Mouse (Mus musculus): ENCODE results near the gene Heg1. TPM values are rescaled to one million over a fixed set of nuclear protein-coding genes. Genes with fewer than 3 reads are reported as not detected.

Heg1 gene
- polyA plus RNA-seq, 1 experiment from 2014 or later: 22.9 TPM

DNA sequence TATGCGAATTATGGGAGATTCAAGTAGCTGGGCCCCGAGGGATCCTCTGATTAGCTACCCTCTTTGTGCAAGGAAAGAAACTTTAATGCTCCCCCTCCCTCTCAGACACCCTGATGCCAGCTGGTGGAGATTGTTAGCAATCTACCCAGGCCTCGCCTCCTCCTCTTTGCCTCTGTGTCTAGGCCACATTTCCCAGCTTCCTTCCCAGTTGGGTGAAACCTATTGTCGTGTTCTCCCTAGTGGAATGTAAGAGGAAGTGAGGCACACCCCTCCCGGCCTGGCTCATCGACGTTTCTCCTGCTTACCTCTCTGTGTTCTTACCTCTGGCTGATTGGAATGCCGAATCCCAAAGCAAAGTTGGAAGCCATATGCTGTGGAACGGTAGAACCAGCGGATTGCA, 3.4 kb upstream of the Heg1 start:
- no peaks in the 10 kb centered on the region for H3K27me3 ChIP-seq (ENCODE audit: control insufficient read depth, insufficient read depth, low read length)
- H3K4me3 ChIP-seq (ENCODE audit: low read depth, low read length): no peak overlapping the region
- ATAC-seq (ENCODE audit: insufficient number of reproducible peaks, insufficient read depth, low FRiP score, low read depth): no peak
- no peaks in the 10 kb centered on the region for H3K36me3 ChIP-seq (ENCODE audit: control insufficient read depth, insufficient read depth, low read length)
- no peak overlapping the region for H3K4me2 ChIP-seq (replicated peaks; ENCODE audit: low read depth, low read length)
- H3K4me1 ChIP-seq (ENCODE audit: control insufficient read depth, insufficient read depth, low read length): peaks cover 9% of the 10 kb centered on the region; the same call in 1 of the 2 replicates
- H3K27ac ChIP-seq (ENCODE audit: low read length): no peak overlapping the region
- WGBS: 58% methylated on average over 10 of the region's 10 CpGs
- no peak overlapping the region for H3K9ac ChIP-seq (replicated peaks; ENCODE audit: low read depth, low read length)
- H3K9me3 ChIP-seq (ENCODE audit: control insufficient read depth, low read depth, low read length): no peaks in the 10 kb centered on the region

GRCm38 (mm10) chr16:33681661-33682060, 2.5 kb upstream of the Heg1 start:
- H3K9ac ChIP-seq (replicated peaks; ENCODE audit: low read depth, low read length): no peak overlapping the region
- H3K9me3 ChIP-seq (ENCODE audit: control insufficient read depth, low read depth, low read length): no peaks in the 10 kb centered on the region
- no peak overlapping the region for H3K4me2 ChIP-seq (replicated peaks; ENCODE audit: low read depth, low read length)
- no peak for ATAC-seq (ENCODE audit: insufficient number of reproducible peaks, insufficient read depth, low FRiP score, low read depth)
- no peaks in the 10 kb centered on the region for H3K36me3 ChIP-seq (ENCODE audit: control insufficient read depth, insufficient read depth, low read length)
- peaks cover 11% of the 10 kb centered on the region for H3K4me1 ChIP-seq (ENCODE audit: control insufficient read depth, insufficient read depth, low read length)
- H3K4me3 ChIP-seq (ENCODE audit: low read depth, low read length): no peak overlapping the region
- no peak overlapping the region for H3K27ac ChIP-seq (ENCODE audit: low read length)
- no peaks in the 10 kb centered on the region for H3K27me3 ChIP-seq (ENCODE audit: control insufficient read depth, insufficient read depth, low read length)

- H3K4me1 ChIP-seq (ENCODE audit: control insufficient read depth, insufficient read depth, low read length): peaks cover 15% of the 10 kb centered on the region; the same call in 1 of the 2 replicates
- H3K9ac ChIP-seq (replicated peaks; ENCODE audit: low read depth, low read length): no peak overlapping the region
- H3K27ac ChIP-seq (ENCODE audit: low read length): no peak overlapping the region
- no peak overlapping the region for H3K4me2 ChIP-seq (replicated peaks; ENCODE audit: low read depth, low read length)
- H3K9me3 ChIP-seq (ENCODE audit: control insufficient read depth, low read depth, low read length): no peaks in the 10 kb centered on the region
- no peak overlapping the region for H3K4me3 ChIP-seq (ENCODE audit: low read depth, low read length)
- no peak for ATAC-seq (ENCODE audit: insufficient number of reproducible peaks, insufficient read depth, low FRiP score, low read depth)
- 74% methylated on average over 3 of the region's 3 CpGs for WGBS
- no peaks in the 10 kb centered on the region for H3K36me3 ChIP-seq (ENCODE audit: control insufficient read depth, insufficient read depth, low read length)
- H3K27me3 ChIP-seq (ENCODE audit: control insufficient read depth, insufficient read depth, low read length): no peaks in the 10 kb centered on the region
These were observed 1.5 kb upstream of the Heg1 start for GRCm38 (mm10) chr16:33682651-33683050.

DNA sequence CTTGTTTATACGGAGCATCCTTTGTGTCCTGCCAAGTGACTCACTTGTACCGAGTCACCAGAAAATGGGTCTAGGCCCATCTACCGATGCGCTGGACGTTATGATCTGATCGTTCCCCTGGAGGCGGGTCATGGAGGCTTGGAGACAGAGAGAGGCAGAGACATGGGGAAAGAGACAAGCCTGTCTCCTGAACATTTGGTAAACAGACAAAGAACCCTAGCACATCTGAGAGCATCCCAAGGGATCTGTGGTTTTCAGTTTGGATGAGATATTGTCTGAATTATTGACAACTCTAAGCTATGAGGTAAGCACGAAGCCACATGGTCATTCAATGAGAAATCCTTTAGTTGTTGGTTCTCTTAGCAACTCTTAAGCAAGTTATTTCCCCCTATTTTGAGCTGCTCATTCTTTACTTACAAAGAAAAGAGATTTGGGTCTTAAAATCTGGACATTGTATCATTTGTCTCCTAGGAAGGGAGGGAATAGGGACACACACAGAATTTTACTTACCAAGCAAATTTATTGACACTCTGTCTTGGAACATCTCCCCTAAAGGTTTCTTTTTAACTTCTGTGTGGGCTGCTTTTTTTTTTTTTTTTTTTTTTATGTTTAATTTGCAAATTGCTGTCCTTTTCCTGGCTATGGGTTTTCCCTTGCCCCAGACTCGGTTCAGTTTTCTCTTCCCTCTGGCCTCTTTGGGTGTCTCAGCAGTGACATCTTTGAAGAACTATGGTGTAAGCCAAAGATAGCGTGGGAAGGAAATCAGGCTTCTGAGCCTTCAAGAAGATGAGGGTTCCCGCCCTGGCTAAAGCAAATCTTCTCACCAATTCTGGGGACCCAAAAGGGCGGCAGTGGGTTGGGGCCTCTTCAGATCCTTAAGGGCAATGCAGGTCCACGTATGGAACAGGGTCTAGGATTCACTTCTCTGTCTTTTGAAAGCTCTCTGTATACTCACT, 686 bp upstream of the Heg1 start:
- Histone ChIP-seq H3K27me3 (ENCODE audit: control insufficient read depth, insufficient read depth, low read length) (no peaks in the 10 kb centered on the region), H3K9me3 (ENCODE audit: control insufficient read depth, low read depth, low read length) (no peaks in the 10 kb centered on the region), H3K27ac (ENCODE audit: low read length) (peak overlapping the region; percentile 89; the same call in 1 of the 2 replicates), H3K36me3 (ENCODE audit: control insufficient read depth, insufficient read depth, low read length) (no peaks in the 10 kb centered on the region), H3K4me3 (ENCODE audit: low read depth, low read length) (peak overlapping the region; percentile 93), H3K4me1 (ENCODE audit: control insufficient read depth, insufficient read depth, low read length) (peaks cover 19% of the 10 kb centered on the region; the same call in 1 of the 2 replicates), H3K4me2 (replicated peaks; ENCODE audit: low read depth, low read length) (peak overlapping the region; percentile 83), H3K9ac (replicated peaks; ENCODE audit: low read depth, low read length) (0 out of 2 replicates have a peak overlapping the region, but pooled peaks have one; percentile 85)
- ATAC-seq (ENCODE audit: insufficient number of reproducible peaks, insufficient read depth, low FRiP score, low read depth): no peak
- WGBS: 69% methylated on average over 13 of the region's 13 CpGs

- H3K4me2 ChIP-seq (replicated peaks; ENCODE audit: low read depth, low read length): peak overlapping the region; percentile 83
- ATAC-seq (ENCODE audit: insufficient number of reproducible peaks, insufficient read depth, low FRiP score, low read depth): peak; percentile 42; the same call in 1 of the 2 replicates
- under 1% methylated on average over 46 of the region's 46 CpGs for WGBS
These were observed 832 bp downstream of the Heg1 start for GRCm38 (mm10) chr16:33684703-33685701.

DNA sequence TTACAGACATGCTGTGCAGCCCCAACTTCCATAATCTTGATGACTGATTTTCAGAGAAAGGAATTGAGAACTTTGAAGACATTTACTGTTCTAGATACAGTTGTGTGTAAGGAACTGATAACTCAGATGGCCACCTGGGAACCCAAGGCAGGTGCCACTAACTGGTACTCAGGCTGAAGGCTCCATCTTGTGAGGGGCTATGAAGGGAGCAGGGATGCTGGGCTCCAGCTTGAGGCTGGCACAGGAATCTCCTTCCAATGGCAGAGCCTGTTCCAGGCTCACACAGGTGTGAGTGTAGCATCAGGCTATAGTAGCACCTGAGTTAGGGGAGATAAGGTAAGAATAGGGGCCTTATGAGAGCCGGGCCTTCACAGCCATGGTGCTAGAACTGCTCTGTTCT, 1.9 kb downstream of the Heg1 start:
- WGBS: 73% methylated on average over 1 of the region's 1 CpGs
- Histone ChIP-seq H3K9me3 (ENCODE audit: control insufficient read depth, low read depth, low read length) (no peaks in the 10 kb centered on the region), H3K9ac (replicated peaks; ENCODE audit: low read depth, low read length) (0 out of 2 replicates have a peak overlapping the region, but pooled peaks have one; percentile 85), H3K4me1 (ENCODE audit: control insufficient read depth, insufficient read depth, low read length) (peaks cover 19% of the 10 kb centered on the region; the same call in 1 of the 2 replicates), H3K27ac (ENCODE audit: low read length) (no peak overlapping the region), H3K36me3 (ENCODE audit: control insufficient read depth, insufficient read depth, low read length) (no peaks in the 10 kb centered on the region; the same call in 1 of the 2 replicates), H3K27me3 (ENCODE audit: control insufficient read depth, insufficient read depth, low read length) (no peaks in the 10 kb centered on the region), H3K4me3 (ENCODE audit: low read depth, low read length) (peak overlapping the region; percentile 93), H3K4me2 (replicated peaks; ENCODE audit: low read depth, low read length) (peak overlapping the region; percentile 83)
- no peak for ATAC-seq (ENCODE audit: insufficient number of reproducible peaks, insufficient read depth, low FRiP score, low read depth)

More at GRCm38 (mm10) chr16:33684703-33685701, 832 bp downstream of the Heg1 start:
- Histone ChIP-seq H3K9ac (replicated peaks; ENCODE audit: low read depth, low read length) (peak overlapping the region; percentile 85), H3K27me3 (ENCODE audit: control insufficient read depth, insufficient read depth, low read length) (no peaks in the 10 kb centered on the region), H3K4me3 (ENCODE audit: low read depth, low read length) (peak overlapping the region; percentile 93), H3K36me3 (ENCODE audit: control insufficient read depth, insufficient read depth, low read length) (no peaks in the 10 kb centered on the region), H3K4me1 (ENCODE audit: control insufficient read depth, insufficient read depth, low read length) (peaks cover 19% of the 10 kb centered on the region; the same call in 1 of the 2 replicates), H3K9me3 (ENCODE audit: control insufficient read depth, low read depth, low read length) (no peaks in the 10 kb centered on the region), H3K27ac (ENCODE audit: low read length) (peak overlapping the region; percentile 89)

DNA sequence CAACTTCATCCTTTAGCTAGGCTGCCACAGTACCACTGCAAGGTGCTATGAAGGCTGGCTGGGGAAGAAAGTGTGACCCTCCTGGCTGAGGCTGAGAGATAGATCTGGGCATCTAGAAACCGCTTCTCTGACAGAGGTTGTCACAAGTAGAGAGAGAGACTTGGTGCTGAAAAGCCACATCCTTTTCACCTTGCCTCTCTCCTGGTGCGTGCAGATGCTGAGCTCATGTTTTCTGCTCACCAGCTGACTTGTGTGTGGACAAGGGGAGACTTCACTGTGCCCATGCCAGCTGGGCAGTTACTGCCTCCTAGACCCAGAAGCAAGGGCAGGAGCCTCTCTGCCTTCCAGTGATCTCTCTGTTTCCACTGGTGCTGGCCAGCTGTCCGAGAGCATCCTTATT, 3.6 kb downstream of the Heg1 start:
- H3K27ac ChIP-seq (ENCODE audit: low read length): no peak overlapping the region
- no peak for ATAC-seq (ENCODE audit: insufficient number of reproducible peaks, insufficient read depth, low FRiP score, low read depth)
- no peaks in the 10 kb centered on the region; the same call in 1 of the 2 replicates for H3K36me3 ChIP-seq (ENCODE audit: control insufficient read depth, insufficient read depth, low read length)
- H3K27me3 ChIP-seq (ENCODE audit: control insufficient read depth, insufficient read depth, low read length): no peaks in the 10 kb centered on the region
- H3K4me1 ChIP-seq (ENCODE audit: control insufficient read depth, insufficient read depth, low read length): peaks cover 19% of the 10 kb centered on the region; the same call in 1 of the 2 replicates
- H3K4me3 ChIP-seq (ENCODE audit: low read depth, low read length): no peak overlapping the region
- H3K9me3 ChIP-seq (ENCODE audit: control insufficient read depth, low read depth, low read length): no peaks in the 10 kb centered on the region
- no peak overlapping the region for H3K9ac ChIP-seq (replicated peaks; ENCODE audit: low read depth, low read length)
- 70% methylated on average over 3 of the region's 3 CpGs for WGBS
- no peak overlapping the region for H3K4me2 ChIP-seq (replicated peaks; ENCODE audit: low read depth, low read length)

Data from stomach, embryonic 14.5 days (tissue).